Mouse (Mus musculus): ENCODE measurements around the gene Il1a. TPM values are rescaled to one million over a fixed set of nuclear protein-coding genes. Genes with fewer than 3 reads are reported as not detected.

The Il1a gene
- polyA plus RNA-seq, 1 experiment from 2014 or later = 0.20 TPM

DNA sequence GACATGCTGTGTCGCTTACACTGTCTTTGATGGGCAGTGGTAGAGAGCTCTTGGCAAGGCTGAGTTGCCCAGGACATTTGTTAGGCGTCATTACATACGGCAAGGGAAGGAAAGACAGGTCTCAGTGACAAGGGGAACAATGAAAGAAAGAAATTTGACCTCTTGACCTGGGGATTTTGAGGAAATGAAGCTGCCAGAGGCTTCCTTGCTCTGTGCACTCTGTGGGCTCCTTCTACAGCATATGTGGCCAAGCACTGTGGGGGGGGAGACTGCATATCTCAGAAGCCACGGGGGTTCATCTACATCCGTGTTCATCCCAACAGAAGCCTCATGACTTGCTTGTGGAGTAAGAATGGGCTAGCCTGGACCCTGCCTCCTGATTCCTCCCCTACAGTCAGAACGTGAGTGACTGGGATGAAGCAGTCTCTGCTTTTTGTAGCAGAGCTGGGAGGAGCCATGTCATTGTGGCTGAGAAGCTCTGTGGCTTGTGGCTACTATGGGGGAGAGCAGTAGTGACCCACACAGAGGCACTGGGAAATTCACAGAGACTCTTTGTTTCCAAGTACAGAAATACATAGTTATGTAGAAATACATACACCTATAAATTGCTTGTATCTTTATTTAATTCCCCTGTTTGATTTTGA, 48.5 kb downstream of the Il1a start:
- H3K4me3 ChIP-seq = no peak overlapping the region
- 0 out of 2 replicates have a peak, but pooled peaks cover 4% of the 10 kb centered on the region for H3K4me1 ChIP-seq
- no peaks in the 10 kb centered on the region for H3K27me3 ChIP-seq
- H3K9ac ChIP-seq = no peak overlapping the region
- H3K4me2 ChIP-seq = no peak overlapping the region
- no peak for ATAC-seq (ENCODE audit: insufficient number of reproducible peaks, low FRiP score, low TSS enrichment, low read depth)
- no peaks in the 10 kb centered on the region for H3K9me3 ChIP-seq
- H3K27ac ChIP-seq = no peak overlapping the region
- no peaks in the 10 kb centered on the region for H3K36me3 ChIP-seq
- 61% methylated on average over 6 of the region's 6 CpGs for WGBS

DNA sequence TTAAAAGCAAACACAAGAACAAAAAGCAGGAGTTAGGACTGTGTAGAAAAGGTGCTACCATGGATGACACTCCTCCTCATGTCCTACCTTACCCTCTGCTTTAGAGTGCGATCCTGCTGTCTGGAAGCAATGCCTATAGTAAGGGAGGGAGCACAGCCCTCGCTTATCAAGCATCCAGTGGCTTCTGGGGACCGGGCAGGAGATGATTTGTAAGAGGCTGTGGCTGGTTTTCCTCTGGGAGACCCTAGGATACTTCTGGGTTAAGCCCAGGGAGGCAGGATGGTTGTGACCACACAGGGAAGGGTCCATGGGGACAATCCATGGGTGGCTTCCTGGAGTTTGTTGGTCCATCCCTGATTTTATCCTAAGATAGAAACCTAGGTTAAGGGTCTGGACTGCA, 49.1 kb downstream of the Il1a start:
- Histone ChIP-seq H3K36me3 (no peaks in the 10 kb centered on the region), H3K4me3 (no peak overlapping the region), H3K9me3 (no peaks in the 10 kb centered on the region), H3K27me3 (no peaks in the 10 kb centered on the region), H3K9ac (no peak overlapping the region), H3K4me1 (0 out of 2 replicates have a peak, but pooled peaks cover 4% of the 10 kb centered on the region), H3K27ac (no peak overlapping the region), H3K4me2 (no peak overlapping the region)
- ATAC-seq (ENCODE audit: insufficient number of reproducible peaks, low FRiP score, low TSS enrichment, low read depth) = no peak
- WGBS = 64% methylated on average over 3 of the region's 3 CpGs

DNA sequence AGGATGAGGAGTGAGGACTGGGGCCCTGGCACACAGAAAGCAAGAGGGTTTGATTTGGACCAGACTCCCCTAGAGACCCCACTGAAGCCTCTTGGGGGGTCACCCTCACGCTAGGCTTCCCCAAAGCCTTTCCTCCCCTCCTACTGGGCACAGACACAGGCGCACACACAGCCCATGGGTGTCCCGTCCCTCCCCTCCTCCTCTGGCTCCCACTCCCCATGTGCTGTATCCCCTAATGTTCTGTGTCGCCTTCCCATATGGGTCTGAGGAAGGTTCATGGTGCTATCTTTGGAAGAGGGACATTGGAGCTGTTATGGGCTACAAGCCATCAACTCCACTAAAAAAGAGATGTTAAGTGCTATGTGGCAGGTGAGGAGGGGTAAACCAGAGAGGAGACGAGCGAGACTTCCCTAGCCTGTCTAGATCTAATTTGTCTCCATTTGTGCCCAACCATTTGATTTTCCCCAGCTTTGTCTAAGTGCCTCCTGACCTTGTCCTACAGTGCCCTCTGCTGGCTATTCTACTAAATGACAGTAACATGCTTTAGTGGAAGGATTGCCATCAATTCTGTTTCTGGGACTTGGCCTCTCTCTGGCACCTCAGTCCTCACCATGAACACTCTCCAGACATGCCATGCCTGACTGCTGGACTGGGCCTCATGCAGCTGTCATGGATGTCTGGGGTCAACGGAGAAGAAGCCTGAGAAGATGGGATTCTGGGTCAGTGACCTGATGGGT, 51.1 kb downstream of the Il1a start:
- no peak overlapping the region for H3K9ac ChIP-seq
- no peak overlapping the region for H3K4me2 ChIP-seq
- no peak overlapping the region for H3K27ac ChIP-seq
- 0 out of 2 replicates have a peak, but pooled peaks cover 4% of the 10 kb centered on the region for H3K4me1 ChIP-seq
- H3K4me3 ChIP-seq = no peak overlapping the region
- no peak for ATAC-seq (ENCODE audit: insufficient number of reproducible peaks, low FRiP score, low TSS enrichment, low read depth)
- no peaks in the 10 kb centered on the region for H3K36me3 ChIP-seq
- 32% methylated on average over 7 of the region's 7 CpGs for WGBS
- no peaks in the 10 kb centered on the region for H3K9me3 ChIP-seq
- H3K27me3 ChIP-seq = no peaks in the 10 kb centered on the region

DNA sequence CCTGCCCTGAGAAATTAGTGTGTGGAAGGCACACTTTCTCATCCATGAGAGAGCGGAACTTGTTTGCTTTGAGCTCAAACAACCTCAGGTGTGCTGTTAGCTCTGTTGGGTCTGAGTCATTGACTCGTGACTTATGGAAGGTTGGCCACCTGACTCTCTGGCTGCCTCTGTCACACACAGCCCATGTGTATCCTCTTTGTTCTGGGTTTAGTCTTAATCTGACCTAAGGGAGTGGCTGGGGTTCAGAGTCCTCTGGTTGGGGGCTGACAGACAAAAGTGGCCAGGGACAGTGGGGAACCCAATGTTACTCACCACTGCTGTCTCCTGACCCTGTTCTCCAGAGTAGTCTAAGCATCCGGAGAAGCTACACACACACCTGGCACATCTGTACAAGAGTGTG, 51.7 kb downstream of the Il1a start:
- Histone ChIP-seq H3K9ac (no peak overlapping the region), H3K36me3 (no peaks in the 10 kb centered on the region), H3K9me3 (no peaks in the 10 kb centered on the region), H3K27ac (no peak overlapping the region), H3K4me2 (no peak overlapping the region), H3K4me3 (no peak overlapping the region), H3K27me3 (no peaks in the 10 kb centered on the region), H3K4me1 (0 out of 2 replicates have a peak, but pooled peaks cover 4% of the 10 kb centered on the region)
- no peak for ATAC-seq (ENCODE audit: insufficient number of reproducible peaks, low FRiP score, low TSS enrichment, low read depth)
- WGBS = 83% methylated on average over 3 of the region's 3 CpGs

DNA sequence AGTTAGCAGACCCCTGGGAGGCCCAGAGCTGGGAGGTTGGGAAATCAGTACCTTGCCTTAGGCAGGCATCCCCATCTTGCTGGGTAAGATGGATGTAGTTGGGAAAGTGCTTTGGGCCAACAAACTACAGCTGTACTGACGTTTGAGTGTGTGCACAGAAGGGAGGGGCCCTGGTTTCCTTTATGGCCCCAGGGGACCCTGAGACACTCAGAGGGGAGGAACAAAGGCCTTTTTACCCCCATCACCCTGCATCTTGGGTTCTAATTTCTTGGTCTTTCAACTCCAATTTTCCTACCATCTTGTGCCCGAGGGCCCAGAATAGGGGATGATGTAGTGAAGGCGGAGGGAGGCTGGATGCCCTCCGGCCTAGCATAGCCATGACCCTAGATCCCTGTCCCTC, 53.8 kb downstream of the Il1a start:
- no peaks in the 10 kb centered on the region for H3K36me3 ChIP-seq
- 58% methylated on average over 4 of the region's 4 CpGs for WGBS
- H3K4me3 ChIP-seq = no peak overlapping the region
- H3K9ac ChIP-seq = no peak overlapping the region
- 0 out of 2 replicates have a peak, but pooled peaks cover 4% of the 10 kb centered on the region for H3K4me1 ChIP-seq
- ATAC-seq (ENCODE audit: insufficient number of reproducible peaks, low FRiP score, low TSS enrichment, low read depth) = no peak
- H3K4me2 ChIP-seq = no peak overlapping the region
- H3K27me3 ChIP-seq = no peaks in the 10 kb centered on the region
- no peak overlapping the region for H3K27ac ChIP-seq
- H3K9me3 ChIP-seq = no peaks in the 10 kb centered on the region

DNA sequence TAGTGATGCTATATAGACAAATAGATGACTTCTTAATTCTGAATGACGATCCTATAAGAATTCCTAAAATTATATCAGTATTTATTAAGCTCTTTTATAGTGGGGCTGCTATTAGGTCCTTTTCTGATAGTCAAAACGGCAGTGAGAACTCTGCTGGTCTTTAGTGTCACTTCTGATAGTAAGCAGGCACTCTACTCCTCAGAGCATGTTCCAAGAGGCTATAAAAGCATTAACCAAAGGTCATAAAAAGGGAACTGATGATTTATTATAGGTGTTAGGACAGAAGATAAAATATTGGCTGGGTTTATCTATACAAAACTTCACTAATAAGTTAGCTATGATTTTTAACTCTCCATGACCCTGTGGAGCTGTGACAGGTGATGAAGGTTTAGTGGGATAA, 55.7 kb downstream of the Il1a start:
- no peak overlapping the region for H3K9ac ChIP-seq
- H3K9me3 ChIP-seq = no peaks in the 10 kb centered on the region
- H3K27me3 ChIP-seq = no peaks in the 10 kb centered on the region
- no peak for ATAC-seq (ENCODE audit: insufficient number of reproducible peaks, low FRiP score, low TSS enrichment, low read depth)
- H3K4me3 ChIP-seq = no peak overlapping the region
- WGBS = 47% methylated on average over 2 of the region's 2 CpGs
- no peaks in the 10 kb centered on the region for H3K36me3 ChIP-seq
- no peak overlapping the region for H3K4me2 ChIP-seq
- no peak overlapping the region for H3K27ac ChIP-seq
- H3K4me1 ChIP-seq = 0 out of 2 replicates have a peak, but pooled peaks cover 4% of the 10 kb centered on the region

DNA sequence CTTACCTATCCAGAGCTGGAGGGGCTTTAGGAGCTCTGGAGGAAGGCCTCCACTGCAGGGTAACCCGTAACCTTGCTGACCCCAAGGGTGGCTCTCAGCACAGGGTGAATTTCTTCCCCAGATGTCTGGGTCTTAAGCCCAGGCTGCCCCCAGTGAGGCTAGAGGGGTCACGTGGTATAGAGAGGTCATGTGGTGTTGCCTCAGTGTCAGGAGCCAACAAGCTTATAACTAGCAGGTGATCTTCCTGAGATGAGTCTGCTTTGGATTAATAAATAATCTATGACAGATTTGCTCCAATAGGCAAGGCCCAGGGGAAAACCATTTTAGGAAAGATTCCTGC, 56.2 kb downstream of the Il1a start:
- no peak for ATAC-seq (ENCODE audit: insufficient number of reproducible peaks, low FRiP score, low TSS enrichment, low read depth)
- Histone ChIP-seq H3K4me3 (no peak overlapping the region), H3K4me2 (no peak overlapping the region), H3K4me1 (0 out of 2 replicates have a peak, but pooled peaks cover 3% of the 10 kb centered on the region), H3K9me3 (no peaks in the 10 kb centered on the region), H3K27me3 (no peaks in the 10 kb centered on the region), H3K36me3 (no peaks in the 10 kb centered on the region), H3K9ac (no peak overlapping the region), H3K27ac (no peak overlapping the region)
- 55% methylated on average over 2 of the region's 2 CpGs for WGBS

DNA sequence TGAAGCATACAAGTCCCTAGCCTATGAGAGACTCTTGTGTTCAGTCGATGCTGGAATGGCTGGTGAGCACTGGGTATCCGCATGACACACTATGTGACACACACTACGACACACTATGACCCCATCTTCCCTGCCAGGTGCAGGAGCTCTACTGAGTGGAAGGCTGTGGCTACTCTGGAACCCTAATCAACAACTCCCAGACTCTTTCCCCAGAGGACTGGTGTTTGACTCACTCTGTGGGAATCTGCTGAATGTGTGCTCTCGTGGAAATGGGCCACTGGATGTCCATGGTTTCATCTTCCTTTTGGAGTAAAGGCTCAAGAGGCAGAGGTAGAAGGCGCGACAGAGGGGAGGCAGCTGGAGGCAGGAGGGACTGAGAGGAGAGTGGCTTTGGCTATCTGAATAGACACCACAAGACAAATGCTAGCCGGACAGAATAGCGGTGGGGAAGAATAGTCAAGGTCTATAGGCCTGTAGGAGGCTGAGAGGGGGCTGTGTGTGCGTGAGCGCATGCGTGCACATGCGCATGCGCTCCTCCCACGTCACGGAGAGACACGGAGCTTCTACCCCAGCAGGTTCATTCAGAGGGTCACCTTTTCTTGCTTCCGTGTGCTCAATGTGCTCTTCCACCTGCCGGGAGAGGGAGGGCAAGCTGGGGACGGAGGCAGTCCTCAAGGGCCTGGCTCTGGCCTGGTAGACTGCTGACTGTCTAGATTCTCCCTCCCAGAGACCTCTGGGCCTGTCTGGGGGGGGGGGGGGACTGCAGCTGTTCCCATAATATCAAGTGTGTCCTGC, 56.7 kb downstream of the Il1a start:
- H3K9me3 ChIP-seq = no peaks in the 10 kb centered on the region
- no peaks in the 10 kb centered on the region for H3K4me1 ChIP-seq
- ATAC-seq (ENCODE audit: insufficient number of reproducible peaks, low FRiP score, low TSS enrichment, low read depth) = no peak
- no peaks in the 10 kb centered on the region for H3K36me3 ChIP-seq
- no peaks in the 10 kb centered on the region for H3K27me3 ChIP-seq
- no peak overlapping the region for H3K27ac ChIP-seq
- no peak overlapping the region for H3K4me3 ChIP-seq
- no peak overlapping the region for H3K4me2 ChIP-seq
- H3K9ac ChIP-seq = no peak overlapping the region
- 88% methylated on average over 19 of the region's 19 CpGs for WGBS

Other genes with a start within 250 kb of the Il1a start
- 17.2 and 19.1 TPM in 2 replicates for gene Ttl, start 244.0 kb downstream of the Il1a start, polyA plus RNA-seq (2015; fragmentation: Nextera tagmentation; extraction: Ambion mirVana)
- gene Polr1b, start 209.0 kb downstream of the Il1a start, polyA plus RNA-seq (2015; fragmentation: Nextera tagmentation; extraction: Ambion mirVana) = 22.0 and 25.1 TPM in 2 replicates
- gene Chchd5, start 180.3 kb downstream of the Il1a start, polyA plus RNA-seq (2015; fragmentation: Nextera tagmentation; extraction: Ambion mirVana) = 24.2 and 24.3 TPM in 2 replicates
- 21.6 and 22.3 TPM in 2 replicates for gene Slc20a1, start 111.2 kb downstream of the Il1a start, polyA plus RNA-seq (2015; fragmentation: Nextera tagmentation; extraction: Ambion mirVana)
- 37.0 and 40.7 TPM in 2 replicates for gene Ckap2l, start 12.8 kb downstream of the Il1a start, polyA plus RNA-seq (2015; fragmentation: Nextera tagmentation; extraction: Ambion mirVana)
- gene Il1b, start 61.2 kb upstream of the Il1a start, polyA plus RNA-seq (2015; fragmentation: Nextera tagmentation; extraction: Ambion mirVana) = 0.12 and 0.31 TPM in 2 replicates
- 0.41 and 0.70 TPM in 2 replicates for gene F830045P16Rik, start 226.6 kb upstream of the Il1a start, polyA plus RNA-seq (2015; fragmentation: Nextera tagmentation; extraction: Ambion mirVana)

Data from limb, embryonic 15.5 days (tissue).